Mouse (Mus musculus): Measurements from ENCODE around the gene Fars2.
A peak's percentile ranks its signal among the peaks of the same experiment; 100 is the strongest.

Fars2 gene

GRCm38 (mm10) chr13:36720297-36721017, 603.2 kb downstream of the Fars2 start:
- DNase-seq, result no peak

GRCm38 (mm10) chr13:36722309-36722708, 605.1 kb downstream of the Fars2 start:
- no peak for DNase-seq

GRCm38 (mm10) chr13:36723726-36724300, 606.6 kb downstream of the Fars2 start:
- DNase-seq, result no peak

DNA sequence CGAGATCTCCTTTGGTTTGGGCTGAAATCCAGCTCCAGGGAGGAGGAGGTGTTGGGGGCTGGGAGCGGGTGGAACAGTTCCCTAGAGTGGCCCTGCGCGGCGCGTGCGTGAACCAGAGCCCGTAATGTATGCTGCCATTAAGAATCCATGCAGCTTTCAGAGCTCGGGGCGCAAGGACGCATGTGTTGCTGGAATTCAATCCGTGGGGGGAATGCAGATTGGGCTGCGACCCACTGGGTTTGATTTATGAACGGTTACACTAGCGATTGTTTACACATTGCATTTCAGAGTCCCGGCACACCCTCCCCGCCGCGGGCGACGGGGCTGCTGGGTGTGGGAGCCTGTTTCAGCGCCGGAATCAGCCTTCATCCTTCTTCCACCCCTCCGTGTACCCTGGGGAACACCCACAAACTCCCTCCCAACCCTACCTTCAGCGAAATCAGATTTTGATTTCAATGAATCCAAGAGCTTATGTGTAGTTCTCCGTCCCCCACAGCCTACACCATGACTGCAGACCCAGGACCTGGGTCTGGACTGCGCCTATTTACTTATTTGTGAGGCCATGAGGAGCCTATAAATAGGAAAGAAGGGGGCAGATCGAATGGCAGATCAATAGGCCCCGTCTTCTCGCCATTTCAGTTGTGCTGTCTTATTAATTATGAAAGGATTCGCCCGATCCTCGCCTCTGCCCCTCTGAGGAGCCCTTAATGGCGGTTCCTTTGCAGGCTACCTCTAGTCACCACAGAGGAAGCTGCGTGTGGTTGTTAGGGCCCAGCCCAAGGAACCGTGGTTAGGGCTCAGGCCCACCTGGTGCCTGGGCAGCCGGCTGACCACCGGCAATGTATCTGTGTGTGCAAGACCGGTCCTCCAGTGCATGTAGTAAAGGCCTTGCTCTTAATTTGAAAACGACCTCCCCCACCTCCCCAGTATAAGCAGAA, 607.6 kb downstream of the Fars2 start:
- DNase-seq, result no peak

DNA sequence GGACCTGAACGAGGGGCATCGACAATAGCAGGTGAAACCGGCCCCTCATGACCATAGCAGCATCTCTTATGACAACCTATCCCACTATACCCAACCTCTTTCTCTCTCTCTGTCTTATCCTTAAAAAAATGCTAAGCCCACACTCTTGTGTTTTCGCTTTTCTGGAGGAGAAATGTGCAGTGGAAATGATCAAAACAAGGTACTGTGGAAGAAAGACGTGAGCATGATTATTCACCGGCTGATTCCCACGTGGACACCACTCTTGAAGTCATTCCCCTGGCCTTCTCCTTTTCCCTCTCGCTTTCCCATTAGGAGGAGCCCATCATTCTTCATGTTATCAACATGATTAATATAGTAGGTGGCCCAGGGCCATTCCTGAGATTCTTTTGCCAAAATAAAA, 608.7 kb downstream of the Fars2 start:
- DNase-seq, result no peak

- DNase-seq, result no peak
These were observed 609.3 kb downstream of the Fars2 start for GRCm38 (mm10) chr13:36726551-36726950.

- DNase-seq, result no peak
These were observed 610.0 kb downstream of the Fars2 start for GRCm38 (mm10) chr13:36726951-36727778.

GRCm38 (mm10) chr13:36727779-36728470, 610.7 kb downstream of the Fars2 start:
- no peak for DNase-seq

DNA sequence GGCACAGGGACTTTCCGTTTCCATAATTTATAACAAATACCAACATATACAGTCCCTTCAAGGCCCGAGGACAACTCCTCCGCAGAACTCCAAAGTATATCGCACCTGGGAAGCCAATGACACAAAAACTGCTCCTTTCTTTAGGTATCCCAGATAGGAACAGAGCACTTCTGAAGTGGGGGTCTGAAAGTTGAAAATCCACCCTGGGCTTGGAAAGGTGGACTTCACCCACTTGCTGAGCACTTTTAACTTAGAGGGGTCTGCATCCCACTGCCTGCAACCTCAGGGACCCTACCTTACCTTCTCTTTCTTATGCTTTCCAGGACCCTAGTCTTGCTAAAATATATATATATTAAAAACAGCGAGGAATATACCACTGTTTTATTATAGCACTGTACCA, 611.3 kb downstream of the Fars2 start:
- DNase-seq, result no peak

GRCm38 (mm10) chr13:36729731-36730340, 612.6 kb downstream of the Fars2 start:
- no peak for DNase-seq

DNA sequence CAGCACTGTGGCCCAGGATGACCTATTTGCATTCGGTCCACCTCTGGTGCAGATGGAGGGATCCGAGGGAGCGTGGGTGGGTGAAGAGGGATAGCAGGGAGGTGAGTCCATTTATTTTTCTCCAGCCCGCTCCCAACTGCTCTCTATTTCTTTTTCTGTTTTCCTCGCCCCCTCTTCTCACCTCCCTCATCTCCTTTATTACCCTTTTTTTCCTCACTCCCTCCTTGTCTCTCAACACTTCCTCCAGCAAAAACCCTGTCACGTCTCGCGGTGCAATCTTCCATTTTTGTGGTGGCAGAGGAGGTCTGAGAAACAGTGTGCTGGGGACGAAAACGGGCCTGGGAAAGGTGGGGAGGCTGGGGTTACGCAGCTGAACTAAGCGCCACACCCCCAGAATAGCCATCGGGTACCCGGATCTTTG, 613.1 kb downstream of the Fars2 start:
- DNase-seq, result no peak

- DNase-seq, result peak in 1 of 2 experiments; percentile 60
These were observed 614.1 kb downstream of the Fars2 start for GRCm38 (mm10) chr13:36731016-36731930.

DNA sequence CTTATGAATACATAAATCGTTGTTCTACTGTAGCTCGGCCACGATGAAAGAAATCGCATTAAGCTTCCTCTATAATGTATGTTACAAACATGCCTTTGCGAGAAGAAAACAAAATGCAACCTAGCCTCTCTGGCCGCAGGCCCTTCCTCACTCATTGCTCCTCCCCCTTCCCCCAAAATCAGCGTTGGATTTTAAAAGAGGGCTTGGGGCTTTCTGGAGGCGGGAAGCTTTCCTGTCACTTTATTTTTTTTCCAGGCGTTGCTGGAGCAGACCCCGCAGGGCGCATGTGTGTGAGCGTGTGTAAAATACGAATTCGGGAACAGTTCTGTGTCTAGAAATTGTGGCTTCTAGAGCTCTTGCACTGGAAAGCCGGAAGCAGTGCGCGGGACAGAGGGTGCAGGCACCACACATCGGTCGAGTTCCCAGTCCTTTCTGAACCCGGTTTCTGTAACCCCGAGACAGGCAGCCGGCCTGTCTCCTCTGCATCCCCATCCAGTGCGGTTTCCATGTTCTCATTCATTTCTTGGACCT, 614.8 kb downstream of the Fars2 start:
- no peak for DNase-seq

- DNase-seq, result no peak
These were observed 615.8 kb downstream of the Fars2 start for GRCm38 (mm10) chr13:36732891-36733490.

DNA sequence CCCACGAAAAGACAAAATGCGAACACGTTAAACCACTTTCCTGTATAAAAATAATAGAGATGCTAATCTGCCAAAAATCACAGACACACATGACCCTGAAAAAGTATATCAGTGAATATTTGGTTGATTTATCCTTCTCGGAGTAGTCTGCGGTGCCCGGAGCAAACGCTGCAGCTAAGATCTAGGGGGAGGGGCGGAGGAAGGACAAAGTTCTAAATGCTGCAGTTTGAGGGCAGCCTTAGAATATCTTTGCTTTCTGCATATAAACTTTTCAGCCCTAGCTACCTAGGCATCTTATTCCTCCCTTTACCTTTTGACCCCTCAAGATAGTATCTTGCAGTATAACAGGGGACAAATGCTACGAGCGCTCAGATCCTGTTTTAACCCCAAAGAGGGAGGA, 616.4 kb downstream of the Fars2 start:
- no peak for DNase-seq

- no peak for DNase-seq
These were observed 616.9 kb downstream of the Fars2 start for GRCm38 (mm10) chr13:36733989-36734690.

DNA sequence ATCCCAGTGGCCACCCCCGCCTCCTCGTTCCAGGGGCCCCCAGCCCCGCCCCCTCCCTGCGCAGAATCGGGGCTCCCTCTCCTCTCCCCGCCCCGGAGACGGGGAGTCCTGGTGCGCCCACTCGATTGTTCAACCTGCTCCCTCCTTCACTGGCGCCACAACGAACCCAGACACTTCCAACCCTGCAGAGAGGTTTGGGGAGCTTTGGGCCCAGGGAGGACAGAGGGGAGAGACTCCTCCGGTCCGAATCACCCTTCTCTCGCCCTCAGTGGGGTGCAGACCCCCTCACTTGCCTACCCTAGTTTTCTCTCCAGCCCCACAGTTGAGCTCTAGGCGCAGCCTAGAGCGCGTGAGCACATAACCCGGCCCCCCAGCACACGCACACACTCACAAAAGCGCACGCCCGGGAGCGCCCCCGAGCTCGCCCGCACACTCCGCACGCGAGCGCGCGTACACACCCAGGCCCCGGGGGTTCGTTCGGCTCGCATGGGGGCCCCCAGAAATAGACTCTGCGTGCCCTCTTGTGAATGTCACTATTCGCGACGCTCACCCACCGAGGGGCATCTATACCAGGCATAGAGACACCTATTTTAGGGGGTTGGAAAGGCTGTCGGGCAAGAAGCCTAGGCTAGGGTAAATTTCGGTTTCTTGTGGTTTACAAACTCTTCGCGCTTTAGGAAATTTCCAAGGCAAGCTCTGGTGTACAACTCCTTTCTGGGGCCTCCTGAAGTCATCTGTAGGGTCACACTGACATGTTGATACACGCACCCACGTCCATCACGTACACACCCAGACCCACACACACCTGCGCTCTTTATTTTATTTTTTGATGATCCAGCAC, 617.7 kb downstream of the Fars2 start, which contains the start of gene Nrn1:
Nrn1 (minus strand) TSS at position 401 of the 841 bp plus-strand sequence.
- DNase-seq, result no peak

All from kidney, postnatal 25 days (tissue).